Mouse (Mus musculus): Measurements from ENCODE around the gene Hrc. TPM values are rescaled to one million over a fixed set of nuclear protein-coding genes. Genes with fewer than 3 reads are reported as not detected.

The Hrc gene
- 0.39 and 0.60 TPM in 2 replicates for polyA plus RNA-seq (2015; fragmentation: Nextera tagmentation; extraction: Ambion mirVana)

- Histone ChIP-seq H3K27ac (ENCODE audit: low read length) (no peak within 1 kb of the TSS), H3K36me3 (ENCODE audit: control insufficient read depth, insufficient read depth) (no peaks in the 10 kb centered on the region), H3K4me1 (ENCODE audit: control insufficient read depth, low read depth, low read length) (peaks cover 28% of the 10 kb centered on the region), H3K27me3 (ENCODE audit: control insufficient read depth, insufficient read depth, low read depth, low read length) (peaks cover 62% of the 10 kb centered on the region), H3K4me3 (ENCODE audit: low read depth, low read length) (no peak within 1 kb of the TSS), H3K9me3 (replicated peaks; ENCODE audit: control insufficient read depth, low read length) (no peaks in the 10 kb centered on the region), H3K9ac (ENCODE audit: low read depth, low read length) (no peak within 1 kb of the TSS), H3K4me2 (ENCODE audit: low read depth, low read length) (no peak within 1 kb of the TSS)
- ATAC-seq (ENCODE audit: low read depth): no peak
- 32% methylated on average over 5 of the region's 5 CpGs for WGBS (ENCODE audit: insufficient replicate concordance)
These were observed at the start of gene Hrc for GRCm38 (mm10) chr7:45335056-45335455. Hrc (plus strand) TSS chr7:45335290.

- Histone ChIP-seq H3K27ac (ENCODE audit: low read length) (no peak overlapping the region), H3K4me3 (ENCODE audit: low read depth, low read length) (no peak overlapping the region), H3K4me2 (ENCODE audit: low read depth, low read length) (no peak overlapping the region), H3K9ac (ENCODE audit: low read depth, low read length) (no peak overlapping the region), H3K36me3 (ENCODE audit: control insufficient read depth, insufficient read depth) (no peaks in the 10 kb centered on the region), H3K4me1 (ENCODE audit: control insufficient read depth, low read depth, low read length) (no peaks in the 10 kb centered on the region), H3K27me3 (ENCODE audit: control insufficient read depth, insufficient read depth, low read depth, low read length) (no peaks in the 10 kb centered on the region), H3K9me3 (replicated peaks; ENCODE audit: control insufficient read depth, low read length) (no peaks in the 10 kb centered on the region)
- WGBS (ENCODE audit: insufficient replicate concordance): 75% methylated on average over 13 of the region's 13 CpGs
- no peak for ATAC-seq (ENCODE audit: low read depth)
These were observed 48.6 kb upstream of the Hrc start for GRCm38 (mm10) chr7:45286486-45286885.

GRCm38 (mm10) chr7:45296626-45297025 is 38.5 kb upstream of the Hrc start:
- ATAC-seq (ENCODE audit: low read depth): no peak
- Histone ChIP-seq H3K27ac (ENCODE audit: low read length) (no peak overlapping the region), H3K4me1 (ENCODE audit: control insufficient read depth, low read depth, low read length) (no peaks in the 10 kb centered on the region), H3K4me3 (ENCODE audit: low read depth, low read length) (no peak overlapping the region), H3K27me3 (ENCODE audit: control insufficient read depth, insufficient read depth, low read depth, low read length) (no peaks in the 10 kb centered on the region), H3K36me3 (ENCODE audit: control insufficient read depth, insufficient read depth) (no peaks in the 10 kb centered on the region), H3K9ac (ENCODE audit: low read depth, low read length) (no peak overlapping the region), H3K4me2 (ENCODE audit: low read depth, low read length) (no peak overlapping the region), H3K9me3 (replicated peaks; ENCODE audit: control insufficient read depth, low read length) (no peaks in the 10 kb centered on the region)
- WGBS (ENCODE audit: insufficient replicate concordance): 56% methylated on average over 1 of the region's 1 CpGs

GRCm38 (mm10) chr7:45297563-45297962 is 37.5 kb upstream of the Hrc start:
- 53% methylated on average over 3 of the region's 3 CpGs for WGBS (ENCODE audit: insufficient replicate concordance)

GRCm38 (mm10) chr7:45299752-45300151 is 35.3 kb upstream of the Hrc start:
- no peaks in the 10 kb centered on the region for H3K27me3 ChIP-seq (ENCODE audit: control insufficient read depth, insufficient read depth, low read depth, low read length)
- WGBS (ENCODE audit: insufficient replicate concordance): 6% methylated on average over 5 of the region's 5 CpGs
- H3K9ac ChIP-seq (ENCODE audit: low read depth, low read length): no peak overlapping the region
- no peak overlapping the region for H3K4me2 ChIP-seq (ENCODE audit: low read depth, low read length)
- H3K4me1 ChIP-seq (ENCODE audit: control insufficient read depth, low read depth, low read length): no peaks in the 10 kb centered on the region
- no peaks in the 10 kb centered on the region for H3K36me3 ChIP-seq (ENCODE audit: control insufficient read depth, insufficient read depth)
- peak; percentile 53; the same call in 1 of the 2 replicates for ATAC-seq (ENCODE audit: low read depth)
- H3K27ac ChIP-seq (ENCODE audit: low read length): no peak overlapping the region
- no peaks in the 10 kb centered on the region for H3K9me3 ChIP-seq (replicated peaks; ENCODE audit: control insufficient read depth, low read length)
- no peak overlapping the region for H3K4me3 ChIP-seq (ENCODE audit: low read depth, low read length)

More at GRCm38 (mm10) chr7:45297563-45297962, 37.5 kb upstream of the Hrc start:
- no peak for ATAC-seq (ENCODE audit: low read depth)
- Histone ChIP-seq H3K4me3 (ENCODE audit: low read depth, low read length) (no peak overlapping the region), H3K36me3 (ENCODE audit: control insufficient read depth, insufficient read depth) (no peaks in the 10 kb centered on the region), H3K4me1 (ENCODE audit: control insufficient read depth, low read depth, low read length) (no peaks in the 10 kb centered on the region), H3K27me3 (ENCODE audit: control insufficient read depth, insufficient read depth, low read depth, low read length) (no peaks in the 10 kb centered on the region), H3K4me2 (ENCODE audit: low read depth, low read length) (no peak overlapping the region), H3K9me3 (replicated peaks; ENCODE audit: control insufficient read depth, low read length) (no peaks in the 10 kb centered on the region), H3K9ac (ENCODE audit: low read depth, low read length) (no peak overlapping the region), H3K27ac (ENCODE audit: low read length) (no peak overlapping the region)

GRCm38 (mm10) chr7:45300270-45300669 is 34.8 kb upstream of the Hrc start:
- 13% methylated on average over 6 of the region's 6 CpGs for WGBS (ENCODE audit: insufficient replicate concordance)
- H3K4me2 ChIP-seq (ENCODE audit: low read depth, low read length): no peak overlapping the region
- H3K27me3 ChIP-seq (ENCODE audit: control insufficient read depth, insufficient read depth, low read depth, low read length): no peaks in the 10 kb centered on the region
- no peaks in the 10 kb centered on the region for H3K36me3 ChIP-seq (ENCODE audit: control insufficient read depth, insufficient read depth)
- no peaks in the 10 kb centered on the region for H3K9me3 ChIP-seq (replicated peaks; ENCODE audit: control insufficient read depth, low read length)
- no peaks in the 10 kb centered on the region; the same call in 1 of the 2 replicates for H3K4me1 ChIP-seq (ENCODE audit: control insufficient read depth, low read depth, low read length)
- no peak overlapping the region for H3K27ac ChIP-seq (ENCODE audit: low read length)
- H3K9ac ChIP-seq (ENCODE audit: low read depth, low read length): no peak overlapping the region
- no peak for ATAC-seq (ENCODE audit: low read depth)
- no peak overlapping the region for H3K4me3 ChIP-seq (ENCODE audit: low read depth, low read length)

GRCm38 (mm10) chr7:45302626-45303025 is 32.5 kb upstream of the Hrc start:
- H3K9me3 ChIP-seq (replicated peaks; ENCODE audit: control insufficient read depth, low read length): no peaks in the 10 kb centered on the region
- no peaks in the 10 kb centered on the region for H3K27me3 ChIP-seq (ENCODE audit: control insufficient read depth, insufficient read depth, low read depth, low read length)
- H3K36me3 ChIP-seq (ENCODE audit: control insufficient read depth, insufficient read depth): no peaks in the 10 kb centered on the region
- H3K27ac ChIP-seq (ENCODE audit: low read length): no peak overlapping the region
- H3K4me2 ChIP-seq (ENCODE audit: low read depth, low read length): no peak overlapping the region
- no peaks in the 10 kb centered on the region; the same call in 1 of the 2 replicates for H3K4me1 ChIP-seq (ENCODE audit: control insufficient read depth, low read depth, low read length)
- ATAC-seq (ENCODE audit: low read depth): no peak
- WGBS (ENCODE audit: insufficient replicate concordance): 65% methylated on average over 8 of the region's 8 CpGs
- H3K9ac ChIP-seq (ENCODE audit: low read depth, low read length): no peak overlapping the region
- H3K4me3 ChIP-seq (ENCODE audit: low read depth, low read length): no peak overlapping the region

- Histone ChIP-seq H3K4me2 (ENCODE audit: low read depth, low read length) (no peak overlapping the region), H3K9me3 (replicated peaks; ENCODE audit: control insufficient read depth, low read length) (no peaks in the 10 kb centered on the region), H3K4me3 (ENCODE audit: low read depth, low read length) (no peak overlapping the region), H3K4me1 (ENCODE audit: control insufficient read depth, low read depth, low read length) (no peaks in the 10 kb centered on the region; the same call in 1 of the 2 replicates), H3K27me3 (ENCODE audit: control insufficient read depth, insufficient read depth, low read depth, low read length) (no peaks in the 10 kb centered on the region), H3K36me3 (ENCODE audit: control insufficient read depth, insufficient read depth) (no peaks in the 10 kb centered on the region), H3K9ac (ENCODE audit: low read depth, low read length) (no peak overlapping the region), H3K27ac (ENCODE audit: low read length) (no peak overlapping the region)
- no peak for ATAC-seq (ENCODE audit: low read depth)
- 27% methylated on average over 12 of the region's 13 CpGs for WGBS (ENCODE audit: insufficient replicate concordance)
These were observed 30.2 kb upstream of the Hrc start for GRCm38 (mm10) chr7:45304869-45305268.

GRCm38 (mm10) chr7:45305275-45305674 is 29.8 kb upstream of the Hrc start:
- H3K4me3 ChIP-seq (ENCODE audit: low read depth, low read length): no peak overlapping the region
- H3K9me3 ChIP-seq (replicated peaks; ENCODE audit: control insufficient read depth, low read length): no peaks in the 10 kb centered on the region
- ATAC-seq (ENCODE audit: low read depth): peak; percentile 43; the same call in 1 of the 2 replicates
- no peak overlapping the region for H3K9ac ChIP-seq (ENCODE audit: low read depth, low read length)
- no peak overlapping the region for H3K27ac ChIP-seq (ENCODE audit: low read length)
- no peaks in the 10 kb centered on the region; the same call in 1 of the 2 replicates for H3K4me1 ChIP-seq (ENCODE audit: control insufficient read depth, low read depth, low read length)
- WGBS (ENCODE audit: insufficient replicate concordance): 6% methylated on average over 17 of the region's 17 CpGs
- no peak overlapping the region for H3K4me2 ChIP-seq (ENCODE audit: low read depth, low read length)
- no peaks in the 10 kb centered on the region for H3K36me3 ChIP-seq (ENCODE audit: control insufficient read depth, insufficient read depth)
- H3K27me3 ChIP-seq (ENCODE audit: control insufficient read depth, insufficient read depth, low read depth, low read length): no peaks in the 10 kb centered on the region
